Mouse (Mus musculus): ENCODE results near the gene Mgat3. TPM values are rescaled to one million over a fixed set of nuclear protein-coding genes. Genes with fewer than 3 reads are reported as not detected.

The Mgat3 gene
- polyA plus RNA-seq, 1 experiment from 2014 or later: 10.8 TPM

DNA sequence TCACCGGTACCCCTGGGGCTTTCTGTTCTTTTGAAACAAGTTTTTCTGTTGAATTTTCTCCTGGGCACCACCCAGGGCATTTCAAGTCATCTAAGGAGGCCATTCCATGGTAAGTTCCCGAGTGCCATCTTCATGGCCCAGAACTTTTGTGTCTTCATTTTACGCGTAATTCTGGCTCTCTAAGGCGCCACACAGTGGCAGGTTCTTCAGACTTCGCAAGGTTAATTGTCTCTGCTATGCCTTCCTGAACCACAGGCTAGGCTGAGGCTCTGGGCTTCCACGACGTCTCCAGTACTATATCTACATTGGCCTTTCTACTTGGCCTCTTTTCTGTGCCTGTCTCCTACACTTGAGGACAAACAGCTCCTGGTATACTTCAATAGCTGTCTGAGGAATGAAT is 47.5 kb downstream of the Mgat3 start:
- H3K27me3 ChIP-seq (replicated peaks; ENCODE audit: control insufficient read depth, insufficient read depth, low read length): no peaks in the 10 kb centered on the region
- ATAC-seq: no peak
- no peak overlapping the region for H3K27ac ChIP-seq (ENCODE audit: low read length)
- H3K4me2 ChIP-seq (ENCODE audit: low read length): no peak overlapping the region
- H3K4me3 ChIP-seq (replicated peaks; ENCODE audit: low read length): no peak overlapping the region
- H3K36me3 ChIP-seq (ENCODE audit: control insufficient read depth, insufficient read depth): no peaks in the 10 kb centered on the region
- 62% methylated on average over 8 of the region's 8 CpGs for WGBS
- H3K4me1 ChIP-seq (replicated peaks; ENCODE audit: control insufficient read depth, insufficient read depth, low read length): no peaks in the 10 kb centered on the region
- no peaks in the 10 kb centered on the region for H3K9me3 ChIP-seq (ENCODE audit: control insufficient read depth, low read length)
- no peak overlapping the region for H3K9ac ChIP-seq (replicated peaks; ENCODE audit: low read depth, low read length)

GRCm38 (mm10) chr15:80223751-80224150 is 50.2 kb downstream of the Mgat3 start:
- H3K27me3 ChIP-seq (replicated peaks; ENCODE audit: control insufficient read depth, insufficient read depth, low read length): no peaks in the 10 kb centered on the region
- no peaks in the 10 kb centered on the region for H3K4me1 ChIP-seq (replicated peaks; ENCODE audit: control insufficient read depth, insufficient read depth, low read length)
- no peak overlapping the region for H3K9ac ChIP-seq (replicated peaks; ENCODE audit: low read depth, low read length)
- no peak overlapping the region for H3K4me2 ChIP-seq (ENCODE audit: low read length)
- H3K9me3 ChIP-seq (ENCODE audit: control insufficient read depth, low read length): no peaks in the 10 kb centered on the region
- H3K36me3 ChIP-seq (ENCODE audit: control insufficient read depth, insufficient read depth): no peaks in the 10 kb centered on the region
- ATAC-seq: no peak
- H3K4me3 ChIP-seq (replicated peaks; ENCODE audit: low read length): no peak overlapping the region
- WGBS: 95% methylated on average over 7 of the region's 7 CpGs
- H3K27ac ChIP-seq (ENCODE audit: low read length): no peak overlapping the region

GRCm38 (mm10) chr15:80225208-80225607 is 51.7 kb downstream of the Mgat3 start:
- Histone ChIP-seq H3K9me3 (ENCODE audit: control insufficient read depth, low read length) (no peaks in the 10 kb centered on the region), H3K36me3 (ENCODE audit: control insufficient read depth, insufficient read depth) (no peaks in the 10 kb centered on the region), H3K4me1 (replicated peaks; ENCODE audit: control insufficient read depth, insufficient read depth, low read length) (no peaks in the 10 kb centered on the region), H3K27ac (ENCODE audit: low read length) (no peak overlapping the region), H3K9ac (replicated peaks; ENCODE audit: low read depth, low read length) (no peak overlapping the region), H3K4me3 (replicated peaks; ENCODE audit: low read length) (no peak overlapping the region), H3K27me3 (replicated peaks; ENCODE audit: control insufficient read depth, insufficient read depth, low read length) (no peaks in the 10 kb centered on the region), H3K4me2 (ENCODE audit: low read length) (no peak overlapping the region)
- 0 out of 2 replicates have a peak, but pooled peaks have one; percentile 20 for ATAC-seq
- WGBS: 21% methylated on average over 9 of the region's 9 CpGs

DNA sequence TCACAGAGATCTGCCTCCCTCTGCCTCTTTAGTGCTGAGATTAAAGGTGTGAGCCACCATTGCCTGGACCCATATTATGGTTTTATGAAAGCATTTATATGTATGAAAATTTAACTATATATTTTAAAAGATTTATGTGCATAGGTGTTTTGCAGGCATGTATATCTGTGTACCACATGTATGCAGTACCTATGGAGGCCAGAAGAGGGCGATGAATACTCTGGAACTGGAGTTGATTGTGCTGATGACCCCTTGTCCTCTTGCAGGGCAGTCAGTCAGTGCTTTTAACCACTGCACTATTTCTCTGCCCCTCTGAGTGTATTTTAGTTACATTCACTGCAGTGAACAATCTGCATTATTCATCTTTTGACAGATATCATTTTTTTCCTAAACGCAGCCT is 52.3 kb downstream of the Mgat3 start:
- Histone ChIP-seq H3K27me3 (replicated peaks; ENCODE audit: control insufficient read depth, insufficient read depth, low read length) (no peaks in the 10 kb centered on the region), H3K9ac (replicated peaks; ENCODE audit: low read depth, low read length) (no peak overlapping the region), H3K9me3 (ENCODE audit: control insufficient read depth, low read length) (no peaks in the 10 kb centered on the region), H3K27ac (ENCODE audit: low read length) (no peak overlapping the region), H3K4me1 (replicated peaks; ENCODE audit: control insufficient read depth, insufficient read depth, low read length) (no peaks in the 10 kb centered on the region), H3K36me3 (ENCODE audit: control insufficient read depth, insufficient read depth) (no peaks in the 10 kb centered on the region), H3K4me3 (replicated peaks; ENCODE audit: low read length) (no peak overlapping the region), H3K4me2 (ENCODE audit: low read length) (no peak overlapping the region)
- WGBS: 49% methylated on average over 2 of the region's 2 CpGs
- ATAC-seq: no peak

DNA sequence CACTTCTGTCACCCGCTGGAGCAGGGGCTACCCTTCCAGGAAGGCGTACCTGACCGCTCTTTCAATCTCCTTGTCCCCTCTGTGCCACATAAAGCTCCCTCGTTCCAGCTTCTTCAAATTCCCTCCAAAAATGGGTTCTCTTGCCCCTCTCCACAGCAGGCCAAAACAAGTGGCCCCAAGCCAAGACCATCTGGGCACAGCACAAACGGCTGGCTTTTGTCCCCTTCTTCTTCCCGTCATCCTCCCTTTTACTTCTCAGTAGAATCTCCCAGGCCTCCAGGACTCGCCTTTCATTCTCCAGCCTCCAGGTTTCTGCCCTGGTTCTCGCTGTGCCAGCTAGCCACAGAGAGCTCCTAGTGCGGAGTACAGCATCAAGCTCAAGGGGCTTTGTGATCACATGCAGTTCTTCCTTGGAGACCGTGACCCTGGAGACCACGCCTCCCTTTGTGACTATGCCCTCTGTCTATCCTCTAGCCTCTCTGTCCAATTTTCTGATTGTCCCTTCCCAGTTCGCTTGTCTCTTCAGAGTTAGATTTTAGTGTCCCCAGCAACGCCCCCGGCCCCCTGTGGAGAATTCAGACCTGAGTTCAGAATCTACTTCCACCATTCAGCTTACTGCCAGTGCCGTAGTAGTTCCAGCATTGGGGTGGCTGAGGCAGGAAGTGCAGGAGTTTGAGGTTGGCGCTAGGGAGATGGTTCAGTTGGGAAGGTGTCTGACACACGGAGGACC is 54.7 kb downstream of the Mgat3 start:
- Histone ChIP-seq H3K4me1 (replicated peaks; ENCODE audit: control insufficient read depth, insufficient read depth, low read length) (no peaks in the 10 kb centered on the region), H3K9ac (replicated peaks; ENCODE audit: low read depth, low read length) (no peak overlapping the region), H3K9me3 (ENCODE audit: control insufficient read depth, low read length) (no peaks in the 10 kb centered on the region), H3K4me2 (ENCODE audit: low read length) (no peak overlapping the region), H3K36me3 (ENCODE audit: control insufficient read depth, insufficient read depth) (no peaks in the 10 kb centered on the region), H3K27me3 (replicated peaks; ENCODE audit: control insufficient read depth, insufficient read depth, low read length) (no peaks in the 10 kb centered on the region), H3K27ac (ENCODE audit: low read length) (no peak overlapping the region), H3K4me3 (replicated peaks; ENCODE audit: low read length) (no peak overlapping the region)
- WGBS: 63% methylated on average over 17 of the region's 17 CpGs
- no peak for ATAC-seq

DNA sequence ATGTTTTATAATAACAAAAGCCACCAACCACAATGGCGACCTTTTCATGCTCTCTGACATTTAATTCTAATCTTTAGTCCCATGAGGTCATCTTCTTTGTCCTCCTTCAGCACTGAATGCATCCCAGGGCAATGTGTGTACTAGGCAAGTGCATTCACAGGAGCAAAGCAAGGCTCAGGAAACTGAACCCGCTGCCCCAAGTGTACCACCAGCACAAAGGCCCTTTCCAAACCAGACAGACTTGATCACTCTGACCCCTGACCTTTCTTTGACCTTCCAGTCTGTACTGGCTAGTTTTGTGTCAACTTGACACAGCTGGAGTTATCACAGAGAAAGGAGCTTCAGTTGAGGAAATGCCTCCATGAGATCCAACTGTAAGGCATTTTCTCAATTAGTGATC is 58.8 kb downstream of the Mgat3 start:
- 36% methylated on average over 2 of the region's 2 CpGs for WGBS
- peaks cover 7% of the 10 kb centered on the region; the same call in 1 of the 2 replicates for H3K36me3 ChIP-seq (ENCODE audit: control insufficient read depth, insufficient read depth)
- no peak overlapping the region for H3K4me2 ChIP-seq (ENCODE audit: low read length)
- H3K9ac ChIP-seq (replicated peaks; ENCODE audit: low read depth, low read length): no peak overlapping the region
- peaks cover 8% of the 10 kb centered on the region for H3K4me1 ChIP-seq (replicated peaks; ENCODE audit: control insufficient read depth, insufficient read depth, low read length)
- no peaks in the 10 kb centered on the region for H3K9me3 ChIP-seq (ENCODE audit: control insufficient read depth, low read length)
- no peak overlapping the region for H3K4me3 ChIP-seq (replicated peaks; ENCODE audit: low read length)
- ATAC-seq: no peak
- no peaks in the 10 kb centered on the region for H3K27me3 ChIP-seq (replicated peaks; ENCODE audit: control insufficient read depth, insufficient read depth, low read length)
- H3K27ac ChIP-seq (ENCODE audit: low read length): no peak overlapping the region

GRCm38 (mm10) chr15:80233053-80233452 is 59.5 kb downstream of the Mgat3 start:
- H3K9me3 ChIP-seq (ENCODE audit: control insufficient read depth, low read length): no peaks in the 10 kb centered on the region
- H3K4me3 ChIP-seq (replicated peaks; ENCODE audit: low read length): no peak overlapping the region; the same call in 1 of the 2 replicates
- no peaks in the 10 kb centered on the region for H3K27me3 ChIP-seq (replicated peaks; ENCODE audit: control insufficient read depth, insufficient read depth, low read length)
- no peak overlapping the region for H3K27ac ChIP-seq (ENCODE audit: low read length)
- ATAC-seq: no peak
- H3K4me1 ChIP-seq (replicated peaks; ENCODE audit: control insufficient read depth, insufficient read depth, low read length): peaks cover 8% of the 10 kb centered on the region
- 66% methylated on average over 4 of the region's 4 CpGs for WGBS
- peaks cover 7% of the 10 kb centered on the region; the same call in 1 of the 2 replicates for H3K36me3 ChIP-seq (ENCODE audit: control insufficient read depth, insufficient read depth)
- no peak overlapping the region for H3K9ac ChIP-seq (replicated peaks; ENCODE audit: low read depth, low read length)
- no peak overlapping the region for H3K4me2 ChIP-seq (ENCODE audit: low read length)

- H3K4me2 ChIP-seq (ENCODE audit: low read length): peak within 1 kb of the TSS; percentile 91
- H3K4me3 ChIP-seq (replicated peaks; ENCODE audit: low read length): peak within 1 kb of the TSS; percentile 89
- peaks cover 8% of the 10 kb centered on the region for H3K4me1 ChIP-seq (replicated peaks; ENCODE audit: control insufficient read depth, insufficient read depth, low read length)
- peak within 1 kb of the TSS; percentile 87 for H3K27ac ChIP-seq (ENCODE audit: low read length)
- H3K36me3 ChIP-seq (ENCODE audit: control insufficient read depth, insufficient read depth): peaks cover 9% of the 10 kb centered on the region; the same call in 1 of the 2 replicates
- peak; percentile 96 for ATAC-seq
- peak within 1 kb of the TSS; percentile 79 for H3K9ac ChIP-seq (replicated peaks; ENCODE audit: low read depth, low read length)
- no peaks in the 10 kb centered on the region for H3K9me3 ChIP-seq (ENCODE audit: control insufficient read depth, low read length)
- under 1% methylated on average over 63 of the region's 67 CpGs for WGBS
- no peaks in the 10 kb centered on the region for H3K27me3 ChIP-seq (replicated peaks; ENCODE audit: control insufficient read depth, insufficient read depth, low read length)
Observed at GRCm38 (mm10) chr15:80233733-80234509, 60.4 kb downstream of the Mgat3 start, which contains the start of gene Mief1. Mief1 (plus strand) TSS chr15:80234018.

GRCm38 (mm10) chr15:80235535-80235934 is 62.0 kb downstream of the Mgat3 start, which contains the start of gene AC140267.1:
AC140267.1 (plus strand) TSS chr15:80235835.
- Histone ChIP-seq H3K27ac (ENCODE audit: low read length) (no peak within 1 kb of the TSS), H3K27me3 (replicated peaks; ENCODE audit: control insufficient read depth, insufficient read depth, low read length) (no peaks in the 10 kb centered on the region), H3K36me3 (ENCODE audit: control insufficient read depth, insufficient read depth) (peaks cover 10% of the 10 kb centered on the region; the same call in 1 of the 2 replicates), H3K9ac (replicated peaks; ENCODE audit: low read depth, low read length) (peak within 1 kb of the TSS; percentile 79), H3K9me3 (ENCODE audit: control insufficient read depth, low read length) (no peaks in the 10 kb centered on the region), H3K4me2 (ENCODE audit: low read length) (peak within 1 kb of the TSS; percentile 91), H3K4me3 (replicated peaks; ENCODE audit: low read length) (peak within 1 kb of the TSS; percentile 89), H3K4me1 (replicated peaks; ENCODE audit: control insufficient read depth, insufficient read depth, low read length) (peaks cover 8% of the 10 kb centered on the region)
- no peak for ATAC-seq
- 96% methylated on average over 9 of the region's 9 CpGs for WGBS
